Mouse (Mus musculus): ENCODE results near the gene Dennd1c. TPM values are rescaled to one million over a fixed set of nuclear protein-coding genes. Genes with fewer than 3 reads are reported as not detected.

Gene Dennd1c
- polyA plus RNA-seq, 1 experiment from 2014 or later = 4.0 TPM

- H3K36me3 ChIP-seq (ENCODE audit: control insufficient read depth, insufficient read depth) = no peaks in the 10 kb centered on the region
- peaks cover 7% of the 10 kb centered on the region; the same call in 1 of the 2 replicates for H3K27me3 ChIP-seq (ENCODE audit: control insufficient read depth, insufficient read depth, low read depth, low read length)
- H3K9me3 ChIP-seq (replicated peaks; ENCODE audit: control insufficient read depth, low read length) = no peaks in the 10 kb centered on the region
- no peak overlapping the region for H3K27ac ChIP-seq (ENCODE audit: low read length)
- 5% methylated on average over 10 of the region's 10 CpGs for WGBS (ENCODE audit: insufficient replicate concordance)
- no peak overlapping the region for H3K9ac ChIP-seq (ENCODE audit: low read depth, low read length)
- peak; percentile 43 for ATAC-seq (ENCODE audit: low read depth)
- no peak overlapping the region for H3K4me3 ChIP-seq (ENCODE audit: low read depth, low read length)
- H3K4me1 ChIP-seq (ENCODE audit: control insufficient read depth, low read depth, low read length) = no peaks in the 10 kb centered on the region; the same call in none of the 2 replicates
- peak overlapping the region; percentile 35 for H3K4me2 ChIP-seq (ENCODE audit: low read depth, low read length)
These were observed 21.5 kb upstream of the Dennd1c start for GRCm38 (mm10) chr17:57099629-57100325.

GRCm38 (mm10) chr17:57098321-57098720, 20.0 kb upstream of the Dennd1c start:
- ATAC-seq (ENCODE audit: low read depth) = no peak

GRCm38 (mm10) chr17:57096623-57096920, 18.3 kb upstream of the Dennd1c start:
- H3K4me2 ChIP-seq (ENCODE audit: low read depth, low read length) = peak overlapping the region; percentile 35
- WGBS (ENCODE audit: insufficient replicate concordance) = under 1% methylated on average over 11 of the region's 11 CpGs
- H3K4me3 ChIP-seq (ENCODE audit: low read depth, low read length) = peak overlapping the region; percentile 16
- H3K4me1 ChIP-seq (ENCODE audit: control insufficient read depth, low read depth, low read length) = no peaks in the 10 kb centered on the region; the same call in none of the 2 replicates
- no peak overlapping the region for H3K9ac ChIP-seq (ENCODE audit: low read depth, low read length)
- peaks cover 3% of the 10 kb centered on the region; the same call in 1 of the 2 replicates for H3K27me3 ChIP-seq (ENCODE audit: control insufficient read depth, insufficient read depth, low read depth, low read length)
- ATAC-seq (ENCODE audit: low read depth) = peak; percentile 63
- no peaks in the 10 kb centered on the region for H3K36me3 ChIP-seq (ENCODE audit: control insufficient read depth, insufficient read depth)
- no peak overlapping the region for H3K27ac ChIP-seq (ENCODE audit: low read length)
- H3K9me3 ChIP-seq (replicated peaks; ENCODE audit: control insufficient read depth, low read length) = no peaks in the 10 kb centered on the region

More at GRCm38 (mm10) chr17:57098321-57098720, 20.0 kb upstream of the Dennd1c start:
- no peak overlapping the region for H3K9ac ChIP-seq (ENCODE audit: low read depth, low read length)
- H3K27ac ChIP-seq (ENCODE audit: low read length) = no peak overlapping the region
- no peak overlapping the region for H3K4me3 ChIP-seq (ENCODE audit: low read depth, low read length)
- H3K27me3 ChIP-seq (ENCODE audit: control insufficient read depth, insufficient read depth, low read depth, low read length) = peaks cover 3% of the 10 kb centered on the region; the same call in 1 of the 2 replicates
- no peak overlapping the region for H3K4me2 ChIP-seq (ENCODE audit: low read depth, low read length)
- 41% methylated on average over 5 of the region's 5 CpGs for WGBS (ENCODE audit: insufficient replicate concordance)
- no peaks in the 10 kb centered on the region for H3K9me3 ChIP-seq (replicated peaks; ENCODE audit: control insufficient read depth, low read length)
- H3K4me1 ChIP-seq (ENCODE audit: control insufficient read depth, low read depth, low read length) = no peaks in the 10 kb centered on the region; the same call in none of the 2 replicates
- no peaks in the 10 kb centered on the region for H3K36me3 ChIP-seq (ENCODE audit: control insufficient read depth, insufficient read depth)

GRCm38 (mm10) chr17:57095855-57096622, 17.7 kb upstream of the Dennd1c start:
- no peaks in the 10 kb centered on the region for H3K9me3 ChIP-seq (replicated peaks; ENCODE audit: control insufficient read depth, low read length)
- H3K27me3 ChIP-seq (ENCODE audit: control insufficient read depth, insufficient read depth, low read depth, low read length) = peaks cover 3% of the 10 kb centered on the region; the same call in 1 of the 2 replicates
- H3K36me3 ChIP-seq (ENCODE audit: control insufficient read depth, insufficient read depth) = no peaks in the 10 kb centered on the region
- no peaks in the 10 kb centered on the region; the same call in none of the 2 replicates for H3K4me1 ChIP-seq (ENCODE audit: control insufficient read depth, low read depth, low read length)
- 4% methylated on average over 18 of the region's 19 CpGs for WGBS (ENCODE audit: insufficient replicate concordance)
- peak overlapping the region; percentile 16 for H3K4me3 ChIP-seq (ENCODE audit: low read depth, low read length)
- peak overlapping the region; percentile 35 for H3K4me2 ChIP-seq (ENCODE audit: low read depth, low read length)
- no peak overlapping the region for H3K9ac ChIP-seq (ENCODE audit: low read depth, low read length)
- ATAC-seq (ENCODE audit: low read depth) = peak; percentile 75
- no peak overlapping the region for H3K27ac ChIP-seq (ENCODE audit: low read length)

- Histone ChIP-seq H3K9ac (ENCODE audit: low read depth, low read length) (no peak overlapping the region), H3K4me2 (ENCODE audit: low read depth, low read length) (no peak overlapping the region), H3K4me3 (ENCODE audit: low read depth, low read length) (no peak overlapping the region), H3K9me3 (replicated peaks; ENCODE audit: control insufficient read depth, low read length) (no peaks in the 10 kb centered on the region), H3K36me3 (ENCODE audit: control insufficient read depth, insufficient read depth) (no peaks in the 10 kb centered on the region), H3K27ac (ENCODE audit: low read length) (no peak overlapping the region), H3K27me3 (ENCODE audit: control insufficient read depth, insufficient read depth, low read depth, low read length) (peaks cover 3% of the 10 kb centered on the region; the same call in 1 of the 2 replicates), H3K4me1 (ENCODE audit: control insufficient read depth, low read depth, low read length) (no peaks in the 10 kb centered on the region; the same call in none of the 2 replicates)
- no peak for ATAC-seq (ENCODE audit: low read depth)
- 54% methylated on average over 3 of the region's 3 CpGs for WGBS (ENCODE audit: insufficient replicate concordance)
These were observed 15.9 kb upstream of the Dennd1c start for GRCm38 (mm10) chr17:57094222-57094621.

- no peaks in the 10 kb centered on the region for H3K9me3 ChIP-seq (replicated peaks; ENCODE audit: control insufficient read depth, low read length)
- H3K36me3 ChIP-seq (ENCODE audit: control insufficient read depth, insufficient read depth) = no peaks in the 10 kb centered on the region
- H3K4me2 ChIP-seq (ENCODE audit: low read depth, low read length) = no peak within 1 kb of the TSS
- H3K27me3 ChIP-seq (ENCODE audit: control insufficient read depth, insufficient read depth, low read depth, low read length) = peaks cover 18% of the 10 kb centered on the region
- H3K27ac ChIP-seq (ENCODE audit: low read length) = no peak within 1 kb of the TSS
- no peaks in the 10 kb centered on the region; the same call in 1 of the 2 replicates for H3K4me1 ChIP-seq (ENCODE audit: control insufficient read depth, low read depth, low read length)
- ATAC-seq (ENCODE audit: low read depth) = peak; percentile 27; the same call in 1 of the 2 replicates
- no peak within 1 kb of the TSS for H3K4me3 ChIP-seq (ENCODE audit: low read depth, low read length)
- H3K9ac ChIP-seq (ENCODE audit: low read depth, low read length) = no peak within 1 kb of the TSS
- 2% methylated on average over 31 of the region's 31 CpGs for WGBS (ENCODE audit: insufficient replicate concordance)
These were observed 8.9 kb upstream of the Dennd1c start, which contains the start of gene Tubb4a for GRCm38 (mm10) chr17:57087049-57087832. Gene Tubb4a, minus strand, starts transcription at chr17:57087782.

GRCm38 (mm10) chr17:57085970-57086757, 7.8 kb upstream of the Dennd1c start:
- 76% methylated on average over 11 of the region's 11 CpGs for WGBS (ENCODE audit: insufficient replicate concordance)
- Histone ChIP-seq H3K27me3 (ENCODE audit: control insufficient read depth, insufficient read depth, low read depth, low read length) (peaks cover 18% of the 10 kb centered on the region), H3K9me3 (replicated peaks; ENCODE audit: control insufficient read depth, low read length) (no peaks in the 10 kb centered on the region), H3K27ac (ENCODE audit: low read length) (no peak overlapping the region), H3K36me3 (ENCODE audit: control insufficient read depth, insufficient read depth) (no peaks in the 10 kb centered on the region), H3K4me2 (ENCODE audit: low read depth, low read length) (no peak overlapping the region), H3K4me1 (ENCODE audit: control insufficient read depth, low read depth, low read length) (no peaks in the 10 kb centered on the region; the same call in 1 of the 2 replicates), H3K4me3 (ENCODE audit: low read depth, low read length) (no peak overlapping the region), H3K9ac (ENCODE audit: low read depth, low read length) (no peak overlapping the region)
- ATAC-seq (ENCODE audit: low read depth) = no peak

GRCm38 (mm10) chr17:57082481-57082880, 4.2 kb upstream of the Dennd1c start:
- Histone ChIP-seq H3K27ac (ENCODE audit: low read length) (no peak overlapping the region), H3K4me3 (ENCODE audit: low read depth, low read length) (no peak overlapping the region), H3K9me3 (replicated peaks; ENCODE audit: control insufficient read depth, low read length) (no peaks in the 10 kb centered on the region), H3K36me3 (ENCODE audit: control insufficient read depth, insufficient read depth) (no peaks in the 10 kb centered on the region), H3K4me1 (ENCODE audit: control insufficient read depth, low read depth, low read length) (no peaks in the 10 kb centered on the region; the same call in 1 of the 2 replicates), H3K27me3 (ENCODE audit: control insufficient read depth, insufficient read depth, low read depth, low read length) (peaks cover 9% of the 10 kb centered on the region), H3K9ac (ENCODE audit: low read depth, low read length) (no peak overlapping the region), H3K4me2 (ENCODE audit: low read depth, low read length) (no peak overlapping the region)
- WGBS (ENCODE audit: insufficient replicate concordance) = 65% methylated on average over 5 of the region's 5 CpGs
- no peak for ATAC-seq (ENCODE audit: low read depth)

Measured in liver, embryonic 16.5 days (tissue).